In genomic region chr14:110047748-110048147, GRCm38 (mm10) we compare ENCODE assay signal across 22 mouse cellular contexts.
DNase-seq lines count a peak whose midpoint lies in the region; ATAC-seq and TF ChIP-seq lines count a peak whose summit lies in the region.
"Had no signal": no experiment of that assay in that cellular context is flagged by ENCODE, and none has a peak within 500 bp of the region (broad histone marks: within the 10 kb centered on the region; RNA-seq: fewer than 3 reads in every experiment).

No protein-coding gene starts in this region.

- no peak for TF ChIP-seq CTCF in layer of hippocampus, adult 2 months (conservative IDR thresholded peaks at IDR 0.05)
- no peak for TF ChIP-seq CTCF in brain, embryonic 14.5 days (IDR thresholded peaks at IDR 0.05; ENCODE audit: borderline replicate concordance, extremely low read depth, insufficient read depth, insufficient read length)

- DNase-seq in layer of hippocampus, adult 11-12 months (ENCODE audit: low spot score) = peak; percentile 6
- DNase-seq in layer of hippocampus, adult 2 months (ENCODE audit: low spot score in 2 of 2) = no peak
- DNase-seq in brain, embryonic 14.5 days (ENCODE audit: low read depth) = peak; percentile 50
- peak; percentile 1 for DNase-seq in embryo, embryonic 11.5 days (ENCODE audit: low read depth, low spot score)
- peak; percentile 16 for DNase-seq in limb, embryonic 14.5 days (ENCODE audit: low spot score)
- no peak for DNase-seq in thymus, postnatal 14 days
- DNase-seq: adrenal gland, adult 2 months; cerebellum, adult 18-20 months; cerebellum, postnatal 36 days; gastrocnemius, postnatal 14 days; kidney, postnatal 10 days; liver, embryonic 13.5 days had no signal

- no peak for TF ChIP-seq POLR2A in brain, embryonic 14.5 days (IDR thresholded peaks at IDR 0.05; ENCODE audit: borderline replicate concordance, extremely low read depth, insufficient read depth, insufficient read length, poor library complexity, severe bottlenecking)
- no peak for TF ChIP-seq POLR2A in limb, embryonic 14.5 days (IDR thresholded peaks at IDR 0.05; ENCODE audit: borderline replicate concordance, extremely low read depth, insufficient read depth, insufficient read length)

- H3K9ac ChIP-seq in limb, embryonic 14.5 days (ENCODE audit: low read depth, low read length, severe bottlenecking) = no peak overlapping the region
- H3K9ac ChIP-seq in neural tube, embryonic 15.5 days (replicated peaks) = no peak overlapping the region
- H3K9ac ChIP-seq: liver, embryonic 13.5 days; lung, embryonic 15.5 days; midbrain, embryonic 12.5 days; stomach, embryonic 15.5 days had no signal

- peak; percentile 41; the same call in 1 of the 2 replicates for ATAC-seq in limb, embryonic 14.5 days (ENCODE audit: low FRiP score, low read depth)
- no peak for ATAC-seq in neural tube, embryonic 15.5 days (ENCODE audit: low FRiP score)
- ATAC-seq: CD4-positive, CD25-positive, alpha-beta regulatory T cell, adult 4 months; intestine, postnatal 0 days had no signal

- no peak overlapping the region for H3K4me3 ChIP-seq in layer of hippocampus, adult 2 months
- H3K4me3 ChIP-seq in limb, embryonic 14.5 days (replicated peaks; ENCODE audit: low read length) = no peak overlapping the region
- H3K4me3 ChIP-seq in neural tube, embryonic 15.5 days (replicated peaks) = no peak overlapping the region
- H3K4me3 ChIP-seq: hindbrain, embryonic 10.5 days; liver, embryonic 13.5 days; lung, embryonic 15.5 days; midbrain, embryonic 12.5 days; myocyte; stomach, embryonic 15.5 days had no signal

- no peaks in the 10 kb centered on the region for H3K4me1 ChIP-seq in limb, embryonic 14.5 days (ENCODE audit: control insufficient read depth, insufficient read depth, low read length)
- no peaks in the 10 kb centered on the region for H3K4me1 ChIP-seq in neural tube, embryonic 15.5 days
- H3K4me1 ChIP-seq: hindbrain, embryonic 10.5 days; liver, embryonic 13.5 days; lung, embryonic 15.5 days; midbrain, embryonic 12.5 days; stomach, embryonic 15.5 days had no signal

- H3K36me3 ChIP-seq in limb, embryonic 14.5 days (ENCODE audit: control insufficient read depth, insufficient read depth, low read length) = no peaks in the 10 kb centered on the region
- H3K36me3 ChIP-seq in neural tube, embryonic 15.5 days = no peaks in the 10 kb centered on the region
- H3K36me3 ChIP-seq: G1E; hindbrain, embryonic 10.5 days; liver, embryonic 13.5 days; lung, embryonic 15.5 days; midbrain, embryonic 12.5 days; stomach, embryonic 15.5 days had no signal

- WGBS in limb, embryonic 14.5 days = 57% methylated on average over 3 of the region's 3 CpGs
- 85% methylated on average over 3 of the region's 3 CpGs for WGBS in neural tube, embryonic 15.5 days

- H3K27ac ChIP-seq in layer of hippocampus, adult 2 months = no peak overlapping the region
- H3K27ac ChIP-seq in limb, embryonic 14.5 days (replicated peaks; ENCODE audit: low read depth, low read length) = no peak overlapping the region
- no peak overlapping the region for H3K27ac ChIP-seq in neural tube, embryonic 15.5 days (replicated peaks)
- H3K27ac ChIP-seq: hindbrain, embryonic 10.5 days; liver, embryonic 13.5 days; lung, embryonic 15.5 days; macrophage; midbrain, embryonic 12.5 days; stomach, embryonic 15.5 days had no signal

- H3K9me3 ChIP-seq in limb, embryonic 14.5 days (ENCODE audit: control insufficient read depth, low read length) = no peaks in the 10 kb centered on the region
- no peaks in the 10 kb centered on the region for H3K9me3 ChIP-seq in neural tube, embryonic 15.5 days (replicated peaks)
- H3K9me3 ChIP-seq: hindbrain, embryonic 10.5 days; liver, embryonic 13.5 days; lung, embryonic 15.5 days; midbrain, embryonic 12.5 days; stomach, embryonic 15.5 days had no signal

- H3K27me3 ChIP-seq in limb, embryonic 14.5 days (ENCODE audit: control insufficient read depth, insufficient read depth, low read length) = no peaks in the 10 kb centered on the region
- H3K27me3 ChIP-seq in neural tube, embryonic 15.5 days (replicated peaks) = no peaks in the 10 kb centered on the region
- H3K27me3 ChIP-seq: liver, embryonic 13.5 days; lung, embryonic 15.5 days; midbrain, embryonic 12.5 days; stomach, embryonic 15.5 days had no signal

- H3K4me2 ChIP-seq in limb, embryonic 14.5 days (replicated peaks; ENCODE audit: low read depth, low read length, severe bottlenecking) = no peak overlapping the region
- H3K4me2 ChIP-seq in neural tube, embryonic 15.5 days = no peak overlapping the region
- H3K4me2 ChIP-seq: liver, embryonic 13.5 days; lung, embryonic 15.5 days; midbrain, embryonic 12.5 days; stomach, embryonic 15.5 days had no signal

Comparison
In these comparisons a context has a peak if more than half of its experiments do, and no peak if none do; other contexts are left out.
1. DNase-seq: peak in layer of hippocampus, adult 11-12 months (single experiment), brain, embryonic 14.5 days (single experiment), embryo, embryonic 11.5 days (single experiment) and limb, embryonic 14.5 days (single experiment); none in layer of hippocampus, adult 2 months (0 of 2) and thymus, postnatal 14 days (single experiment).